Mouse (Mus musculus): ENCODE results near the gene Sugct.

Sugct gene

GRCm38 (mm10) chr13:17038341-17038740, 657.0 kb downstream of the Sugct start:
- no peak for DNase-seq (ENCODE audit: low spot score in 2 of 2)

GRCm38 (mm10) chr13:17037899-17038298, 657.5 kb downstream of the Sugct start:
- DNase-seq (ENCODE audit: low spot score in 2 of 2): no peak

GRCm38 (mm10) chr13:17030761-17031160, 664.6 kb downstream of the Sugct start:
- no peak for DNase-seq (ENCODE audit: low spot score in 2 of 2)

GRCm38 (mm10) chr13:17028595-17028994, 666.8 kb downstream of the Sugct start:
- DNase-seq (ENCODE audit: low spot score in 2 of 2): peak; percentile 5 to 11

GRCm38 (mm10) chr13:17027846-17028529, 667.4 kb downstream of the Sugct start:
- no peak for DNase-seq (ENCODE audit: low spot score in 2 of 2)

- DNase-seq (ENCODE audit: low spot score in 2 of 2): no peak
These were observed 668.4 kb downstream of the Sugct start for GRCm38 (mm10) chr13:17027001-17027400.

- no peak for DNase-seq (ENCODE audit: low spot score in 2 of 2)
These were observed 698.9 kb downstream of the Sugct start for GRCm38 (mm10) chr13:16996464-16996863.

- DNase-seq (ENCODE audit: low spot score in 2 of 2): no peak
These were observed 700.0 kb downstream of the Sugct start for GRCm38 (mm10) chr13:16995321-16995720.

- DNase-seq (ENCODE audit: low spot score in 2 of 2): no peak
These were observed 717.6 kb downstream of the Sugct start for GRCm38 (mm10) chr13:16977743-16978142.

GRCm38 (mm10) chr13:16971277-16971676, 724.1 kb downstream of the Sugct start:
- DNase-seq (ENCODE audit: low spot score in 2 of 2): no peak

- no peak for DNase-seq (ENCODE audit: low spot score in 2 of 2)
These were observed 726.4 kb downstream of the Sugct start for GRCm38 (mm10) chr13:16968995-16969394.

GRCm38 (mm10) chr13:16964823-16965475, 730.4 kb downstream of the Sugct start:
- DNase-seq (ENCODE audit: low spot score in 2 of 2): no peak

- no peak for DNase-seq (ENCODE audit: low spot score in 2 of 2)
These were observed 743.3 kb downstream of the Sugct start for GRCm38 (mm10) chr13:16952045-16952444.

GRCm38 (mm10) chr13:16939466-16939811, 755.9 kb downstream of the Sugct start:
- no peak for DNase-seq (ENCODE audit: low spot score in 2 of 2)

- no peak for DNase-seq (ENCODE audit: low spot score in 2 of 2)
These were observed 756.5 kb downstream of the Sugct start for GRCm38 (mm10) chr13:16938552-16939465.

- DNase-seq (ENCODE audit: low spot score in 2 of 2): no peak
These were observed 757.7 kb downstream of the Sugct start for GRCm38 (mm10) chr13:16937422-16938202.

GRCm38 (mm10) chr13:16935029-16935428, 760.3 kb downstream of the Sugct start:
- DNase-seq (ENCODE audit: low spot score in 2 of 2): no peak

- no peak for DNase-seq (ENCODE audit: low spot score in 2 of 2)
These were observed 761.8 kb downstream of the Sugct start for GRCm38 (mm10) chr13:16933600-16933999.

- no peak for DNase-seq (ENCODE audit: low spot score in 2 of 2)
These were observed 774.0 kb downstream of the Sugct start for GRCm38 (mm10) chr13:16921305-16921704.

- DNase-seq (ENCODE audit: low spot score in 2 of 2): no peak
These were observed 779.7 kb downstream of the Sugct start for GRCm38 (mm10) chr13:16915697-16916096.

GRCm38 (mm10) chr13:16912214-16912613, 783.1 kb downstream of the Sugct start:
- no peak for DNase-seq (ENCODE audit: low spot score in 2 of 2)

- no peak for DNase-seq (ENCODE audit: low spot score in 2 of 2)
These were observed 788.4 kb downstream of the Sugct start for GRCm38 (mm10) chr13:16906974-16907373.

All from urinary bladder, adult 18-20 months (tissue).